Mouse (Mus musculus): Measurements from ENCODE around the gene Xxylt1.

DNA sequence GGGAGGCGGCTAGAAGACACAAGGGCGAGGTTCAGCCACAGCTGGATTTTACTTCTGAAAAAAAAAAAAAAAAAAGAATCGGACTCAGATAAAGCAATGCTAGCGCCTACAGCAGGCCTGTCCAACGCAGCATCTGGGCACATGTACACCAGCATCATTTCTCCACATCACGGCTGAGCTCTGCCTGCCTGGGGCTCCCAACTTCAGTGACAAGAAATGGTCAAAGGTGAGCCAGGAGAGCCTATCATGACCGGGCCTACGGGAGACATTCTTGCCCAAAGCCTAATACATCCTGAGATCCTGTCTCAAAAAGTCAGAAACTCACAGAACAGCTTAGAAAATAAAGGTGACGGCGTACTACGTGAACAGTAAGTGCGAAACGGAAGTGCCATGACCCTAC is 20.5 kb downstream of the Xxylt1 start:
- TF ChIP-seq MAX (IDR thresholded peaks at IDR 0.05; ENCODE audit: low read length) (no peak), CTCF (IDR thresholded peaks at IDR 0.05 in 2 of 3, conservative IDR thresholded peaks at IDR 0.05 in 1 of 3; ENCODE audit: control insufficient read depth in 1 of 3, insufficient read depth in 1 of 3, low read depth in 2 of 3, low read length in 3 of 3, poor library complexity in 1 of 3, severe bottlenecking in 1 of 3) (no peak), POLR2A (IDR thresholded peaks at IDR 0.05; ENCODE audit: control insufficient read depth in 1 of 2, insufficient read depth in 1 of 2, low read depth in 1 of 2, low read length in 2 of 2, poor library complexity in 1 of 2) (no peak), MAFK (IDR thresholded peaks at IDR 0.05; ENCODE audit: borderline replicate concordance, low read depth, low read length) (no peak), ETS1 (IDR thresholded peaks at IDR 0.05; ENCODE audit: low read depth, low read length) (no peak), E2F4 (IDR thresholded peaks at IDR 0.05; ENCODE audit: borderline replicate concordance, low read depth, low read length) (no peak), USF2 (IDR thresholded peaks at IDR 0.05; ENCODE audit: borderline replicate concordance in 1 of 2, insufficient read depth in 1 of 2, low read depth in 1 of 2, low read length in 2 of 2) (no peak), TCF12 (IDR thresholded peaks at IDR 0.05; ENCODE audit: low read depth, low read length) (no peak), MXI1 (IDR thresholded peaks at IDR 0.05; ENCODE audit: low read depth, low read length) (no peak), TBP (IDR thresholded peaks at IDR 0.05; ENCODE audit: low read depth, low read length) (no peak)

Data from MEL (cell line).